Mouse (Mus musculus) kidney, postnatal 14 days (tissue): ENCODE results near the gene Pnmal2.

ENCODE experiments used
- DNase-seq: peaks from one replicate; pipeline ENCODE4 v3.0.0; 2022; ENCODE audit warnings: mixed read lengths

Gene Pnmal2

DNA sequence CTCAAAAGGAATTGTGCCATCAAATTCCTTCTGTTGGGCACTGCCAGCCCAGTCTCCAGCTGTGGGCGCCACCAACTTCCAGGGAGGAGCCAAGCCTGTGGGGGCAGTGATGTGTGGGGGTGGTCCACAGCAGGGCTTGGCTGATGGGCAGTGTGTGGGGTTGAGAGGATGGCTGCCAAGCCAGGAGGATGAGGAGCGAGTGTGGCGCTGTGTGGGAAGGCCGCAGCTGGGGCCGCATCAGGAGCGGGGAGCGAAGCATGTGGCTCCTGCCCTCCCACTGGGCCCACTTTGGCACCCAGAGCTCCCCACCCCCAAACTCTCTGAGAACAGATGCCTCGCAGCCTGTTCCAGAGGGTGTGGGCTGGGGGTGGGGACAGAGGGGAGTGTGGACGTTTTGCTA lies 26.5 kb upstream of the Pnmal2 start:
- no peak for DNase-seq

DNA sequence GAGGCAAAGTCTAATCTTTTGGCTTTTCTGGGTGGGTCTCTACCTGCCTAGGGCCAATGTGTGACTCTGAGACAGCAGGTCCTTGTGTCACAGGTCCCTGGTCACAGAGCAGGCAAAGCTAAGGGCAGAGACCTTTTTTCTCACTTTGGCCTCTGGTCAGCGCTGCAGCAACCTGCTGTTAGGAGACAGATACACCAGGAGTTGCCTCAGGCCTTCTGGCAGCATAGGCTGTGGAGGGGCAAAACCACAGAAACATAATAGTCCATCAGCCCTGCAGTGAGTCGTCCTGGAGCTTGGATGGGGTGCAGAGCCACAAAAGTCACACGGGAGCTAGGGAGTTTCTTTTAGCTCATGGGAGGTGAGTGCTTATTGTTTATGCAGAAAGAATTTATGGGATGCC lies 25.8 kb upstream of the Pnmal2 start:
- DNase-seq, result no peak

DNA sequence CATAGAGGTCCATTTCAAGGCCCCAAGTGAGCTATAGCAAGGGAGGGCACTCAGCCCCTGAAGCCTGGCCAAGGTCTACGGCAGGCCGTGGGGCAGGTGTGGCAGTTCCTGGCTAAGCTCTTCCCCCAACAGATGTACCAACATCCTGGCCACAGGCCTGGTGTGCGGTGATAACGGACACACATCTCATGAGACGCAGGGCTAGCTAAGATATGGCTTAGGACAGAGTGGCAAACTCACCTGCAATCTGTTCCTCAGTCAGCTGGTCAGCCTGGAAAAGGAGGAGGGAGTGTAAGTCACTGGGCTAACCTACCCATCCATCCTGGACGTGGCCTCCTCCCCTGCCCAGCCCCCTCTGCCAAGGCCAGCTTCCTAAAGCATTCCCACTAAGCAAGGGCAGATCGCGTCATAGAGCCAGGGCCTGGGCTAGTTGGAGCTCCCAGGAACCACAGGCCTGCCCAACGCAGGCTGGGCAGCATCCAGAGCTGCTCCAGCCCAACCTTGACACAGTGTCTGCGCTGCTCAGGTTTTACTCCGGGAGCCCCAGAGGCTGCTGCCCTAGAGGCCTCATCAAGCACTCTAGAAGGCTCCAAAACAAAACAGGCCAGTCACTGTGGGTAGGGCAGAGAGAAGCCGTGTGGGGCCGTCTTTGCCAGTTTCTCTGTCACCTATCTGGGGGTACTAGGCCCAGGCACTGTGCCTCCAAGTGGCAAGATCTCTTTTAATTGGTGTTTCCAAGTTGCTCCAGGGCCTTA lies 24.9 kb upstream of the Pnmal2 start:
- DNase-seq, result no peak

DNA sequence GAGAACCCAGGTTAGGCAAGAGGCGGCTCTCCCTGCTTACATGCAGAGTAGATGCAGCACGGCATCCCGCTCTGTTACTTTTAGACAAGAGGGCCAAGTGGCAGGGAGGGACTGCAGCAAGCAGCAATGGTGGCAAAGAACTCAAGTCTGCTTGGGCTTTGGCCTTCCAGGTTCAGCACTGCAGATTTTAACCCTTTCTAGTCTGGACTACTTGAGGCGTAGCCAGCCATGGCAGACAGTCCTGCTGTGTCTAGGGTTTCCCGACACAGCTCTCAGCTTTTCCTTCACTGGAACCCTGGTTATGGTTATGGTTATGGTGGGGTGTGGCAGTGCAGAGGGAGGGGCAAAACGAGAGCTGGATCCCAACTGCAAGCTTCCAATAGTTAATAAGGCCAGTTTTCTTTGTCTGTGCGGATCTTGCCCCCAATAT lies 24.3 kb upstream of the Pnmal2 start:
- no peak for DNase-seq

DNA sequence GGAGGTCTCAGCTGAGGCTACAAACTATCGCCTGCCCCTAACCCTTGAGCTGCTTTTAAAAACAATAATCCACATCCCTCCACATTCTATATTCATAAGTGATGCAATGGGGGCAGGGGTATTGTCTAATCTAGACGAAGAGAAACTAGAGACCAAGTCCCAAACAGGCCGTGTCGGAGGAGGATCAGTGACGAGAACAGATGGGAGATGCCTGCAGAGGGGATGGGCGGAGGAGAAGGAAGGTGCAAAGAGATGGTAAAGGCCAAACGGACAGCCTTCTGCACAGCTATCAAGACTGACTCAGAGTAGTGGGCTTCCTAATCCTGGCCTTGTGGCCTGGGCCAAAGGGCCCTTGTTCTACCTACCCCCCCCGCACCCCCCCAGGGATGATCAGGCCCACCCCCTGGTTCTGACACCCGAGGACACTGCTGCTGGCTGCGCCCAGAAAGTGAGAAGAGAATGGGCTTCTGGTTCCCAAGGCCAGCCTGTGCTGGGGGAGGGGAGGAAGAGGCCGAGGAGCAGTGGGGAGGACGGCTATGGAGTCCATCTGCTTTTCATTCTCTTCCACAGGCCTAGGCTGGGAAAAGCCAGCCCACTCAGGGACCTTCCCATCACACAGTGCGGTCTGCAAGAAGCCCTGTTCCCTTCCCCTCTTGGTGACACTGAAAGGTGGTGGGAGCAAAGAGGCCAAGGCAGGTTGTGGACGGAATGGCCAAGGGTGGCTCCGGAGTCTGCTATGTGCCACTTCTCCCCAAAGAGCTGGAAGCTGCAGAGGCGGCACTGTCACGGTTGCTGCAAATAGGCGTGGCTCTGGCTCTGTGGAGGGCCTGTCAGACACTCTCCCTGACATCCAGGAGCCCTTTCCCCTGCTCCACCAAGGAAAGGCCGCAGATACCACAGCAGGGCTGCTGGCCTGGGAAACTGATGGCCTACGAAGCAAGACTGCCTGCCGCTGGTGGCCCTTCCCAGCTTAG lies 23.4 kb upstream of the Pnmal2 start:
- no peak for DNase-seq

DNA sequence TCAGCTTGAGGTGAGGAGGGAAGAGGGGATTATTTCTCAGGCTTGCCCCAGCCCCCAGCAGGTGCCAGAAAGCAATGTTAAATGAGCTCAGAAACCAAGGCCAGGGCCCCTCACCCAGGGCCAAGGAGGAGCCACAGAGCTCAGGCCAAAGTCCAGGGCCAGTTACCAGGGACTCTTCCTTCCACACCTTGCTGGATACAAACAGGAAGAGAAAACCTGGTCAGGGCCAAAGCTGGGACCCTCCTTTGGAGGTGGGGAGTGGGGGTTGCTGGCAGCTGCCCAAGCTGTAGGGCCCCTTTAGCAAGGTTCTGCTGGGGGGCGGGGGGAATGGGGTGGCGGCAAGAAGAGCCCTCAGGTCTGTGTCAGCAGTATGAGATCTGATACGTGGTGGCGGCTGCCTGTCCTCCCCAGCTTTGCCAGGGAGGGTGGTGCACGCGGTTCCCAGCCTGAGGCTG lies 22.6 kb upstream of the Pnmal2 start:
- peak; percentile 56 for DNase-seq

DNA sequence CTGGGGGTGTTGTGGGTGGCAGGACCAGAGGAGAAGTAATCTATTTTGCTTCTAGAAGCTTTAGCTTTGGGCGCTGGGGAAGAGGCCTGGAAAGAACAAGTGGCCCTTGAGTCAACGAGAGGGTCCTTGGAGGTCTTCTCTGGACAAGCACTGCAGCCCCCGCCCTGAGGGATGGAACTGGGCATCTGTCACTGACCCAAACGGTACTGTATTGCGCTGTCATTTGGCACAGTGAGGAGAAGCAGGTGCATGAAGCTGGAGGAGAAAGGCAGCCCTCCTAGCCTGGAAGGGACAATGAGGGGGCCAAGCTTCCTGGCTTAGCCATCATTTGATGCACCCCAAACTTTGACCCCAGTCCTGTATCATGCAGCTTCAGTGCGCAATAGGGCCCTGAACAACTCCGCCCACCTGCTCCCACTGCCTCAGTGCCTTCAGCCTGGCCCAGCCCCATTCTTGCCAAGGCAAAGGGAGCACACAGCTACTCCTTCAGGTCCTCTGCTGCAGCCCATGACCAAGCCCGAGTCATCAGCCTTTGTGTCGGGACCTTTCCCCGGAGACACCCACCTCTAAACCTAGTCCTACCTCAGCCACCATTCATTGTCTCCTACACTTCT lies 22.0 kb upstream of the Pnmal2 start:
- DNase-seq, result peak; percentile 55

DNA sequence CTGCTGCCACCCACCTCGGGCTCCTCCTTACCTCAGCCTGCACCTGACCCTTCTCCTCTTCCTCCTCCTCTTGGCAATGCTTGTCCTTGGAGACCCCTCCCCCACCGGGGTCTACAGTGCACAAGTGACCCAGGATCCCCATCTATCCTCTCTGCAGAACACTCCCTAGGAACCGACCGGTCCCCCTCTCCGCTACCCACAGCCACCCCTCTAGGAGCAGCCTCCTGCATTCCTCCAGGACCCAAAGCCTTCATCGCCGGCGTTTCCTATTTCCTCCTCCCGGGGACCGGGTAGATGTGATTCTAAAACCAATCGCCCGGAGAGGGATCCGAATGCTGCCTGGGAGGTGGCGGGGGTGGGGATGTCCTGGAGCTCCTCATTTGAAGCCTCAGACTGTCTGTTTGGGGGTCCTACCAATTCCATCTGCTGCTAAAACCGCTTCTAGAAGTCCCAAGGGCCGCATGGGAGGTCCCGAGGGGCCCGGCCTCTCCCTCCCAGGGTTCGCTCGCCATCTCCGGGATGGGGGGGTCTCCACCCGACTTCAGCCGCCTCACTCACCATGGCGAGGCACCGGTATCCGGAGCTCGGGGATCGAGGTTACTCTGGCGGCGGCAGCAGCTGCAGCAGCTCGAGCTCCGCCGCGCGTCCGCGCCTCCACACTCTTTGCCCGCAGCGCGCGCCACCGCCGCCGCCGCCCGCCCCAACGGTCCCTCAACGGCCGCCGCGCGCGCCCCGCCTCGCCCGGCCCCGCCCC lies 21.0 kb upstream of the Pnmal2 start:
- no peak for DNase-seq

DNA sequence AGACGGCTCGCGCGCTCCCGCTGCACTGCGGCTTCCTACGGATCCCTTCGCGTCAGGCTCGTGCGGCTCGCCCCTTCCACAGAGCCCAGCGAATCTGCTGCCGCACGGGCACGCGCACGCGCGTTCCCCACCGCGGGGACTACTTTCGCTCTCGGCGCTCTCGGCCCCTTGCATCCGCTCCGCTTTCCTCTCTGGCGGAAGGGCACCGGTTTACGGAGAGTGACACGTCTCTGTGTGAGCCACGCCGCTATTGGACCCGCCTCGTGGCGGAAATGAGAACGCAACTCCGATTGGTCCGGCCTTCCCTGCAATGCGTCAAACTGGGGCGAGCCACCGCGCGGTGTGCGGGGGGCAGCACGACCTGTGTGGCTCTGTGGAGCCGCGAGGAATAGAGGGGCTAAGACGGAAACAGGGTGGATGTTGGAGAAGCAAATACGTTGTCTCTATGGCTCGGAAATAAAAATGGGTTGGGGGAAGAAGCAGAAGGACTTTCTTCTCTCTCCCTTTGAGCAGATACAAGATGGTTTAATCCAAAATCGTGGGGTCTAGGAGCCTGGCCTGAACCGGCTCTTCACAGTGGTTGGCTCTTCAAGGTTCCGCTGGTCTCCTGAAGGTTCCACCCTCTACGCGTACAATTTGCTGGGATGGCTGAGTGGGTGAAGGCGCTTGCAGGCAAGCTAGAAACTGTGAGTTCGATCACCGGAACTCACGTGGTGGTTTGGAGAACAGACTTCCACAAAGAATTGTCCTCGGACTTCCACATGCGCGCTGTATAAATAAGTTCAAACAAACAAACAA lies 20.2 kb upstream of the Pnmal2 start, which contains the start of gene Calm3:
Gene Calm3 (minus strand): TSS at position 78 of the 798 bp plus-strand sequence.
- DNase-seq, result peak; percentile 100

DNA sequence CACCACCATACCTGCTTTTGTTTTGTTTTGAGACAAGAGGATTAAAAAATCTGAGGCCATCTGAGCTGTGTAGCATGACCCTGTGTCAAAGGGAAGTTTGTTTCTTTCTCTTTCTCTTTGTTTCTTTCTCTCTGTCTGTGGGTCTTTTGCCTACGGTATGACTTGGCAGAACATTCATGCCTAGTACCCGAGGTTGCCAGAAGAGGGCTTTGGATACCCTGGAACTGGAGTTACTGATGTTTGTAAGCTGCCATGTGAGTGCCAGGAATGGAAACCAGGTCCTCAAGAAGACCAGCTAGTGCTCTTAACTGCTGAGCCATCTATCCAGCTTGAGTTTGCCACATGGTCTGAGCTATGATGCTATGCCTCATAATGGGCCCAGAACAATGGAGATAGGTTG lies 16.1 kb upstream of the Pnmal2 start:
- no peak for DNase-seq

DNA sequence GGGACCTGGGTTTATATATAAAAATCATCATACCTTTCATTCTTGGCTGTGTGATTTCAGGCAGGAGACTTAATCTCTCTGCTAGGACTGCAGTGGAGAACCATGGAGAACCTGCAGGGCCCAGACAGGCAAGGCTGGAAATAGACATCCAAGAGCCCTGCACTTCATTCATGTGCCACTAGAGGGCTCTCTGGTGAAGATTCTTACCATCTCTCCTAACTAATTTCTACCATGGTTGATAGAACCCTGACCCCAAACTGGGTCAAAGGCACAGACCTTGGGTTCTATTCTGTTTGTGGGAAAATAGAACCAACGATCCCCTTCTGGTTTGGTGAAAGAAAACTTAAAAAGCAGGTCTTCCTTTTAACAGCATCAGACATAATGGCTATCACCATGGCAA lies 13.6 kb upstream of the Pnmal2 start:
- DNase-seq, result peak; percentile 80

DNA sequence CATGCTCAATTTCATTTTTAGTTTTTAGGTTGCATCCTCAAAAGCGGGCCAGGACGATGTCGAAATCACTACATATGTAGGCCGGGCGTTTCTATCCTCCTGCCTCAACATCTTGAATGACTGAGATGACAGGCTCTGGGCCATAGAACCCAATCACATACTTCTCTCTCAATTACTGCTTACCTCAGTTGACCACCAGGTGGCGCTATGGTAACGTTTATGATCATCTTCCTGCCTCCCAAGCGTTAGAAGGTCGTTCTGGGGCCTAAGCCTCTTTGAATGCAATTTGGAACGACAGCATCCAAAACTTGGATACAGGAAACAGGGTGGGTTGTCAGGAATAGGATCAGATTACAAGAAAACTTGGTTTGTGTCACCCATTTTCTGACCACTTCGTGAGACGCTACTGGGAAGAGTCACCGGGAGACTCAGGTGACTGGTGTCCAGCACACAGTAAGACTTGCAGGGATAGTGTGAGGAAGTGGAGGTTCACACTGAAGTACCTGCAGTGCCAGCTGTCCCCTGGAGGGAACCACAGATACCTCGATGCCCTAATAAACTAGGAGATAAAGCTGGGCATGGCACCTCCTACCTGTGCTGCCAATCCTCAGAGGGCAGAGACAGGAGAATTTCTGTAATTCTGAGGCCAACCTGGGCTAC lies 12.4 kb upstream of the Pnmal2 start:
- peak; percentile 88 for DNase-seq

DNA sequence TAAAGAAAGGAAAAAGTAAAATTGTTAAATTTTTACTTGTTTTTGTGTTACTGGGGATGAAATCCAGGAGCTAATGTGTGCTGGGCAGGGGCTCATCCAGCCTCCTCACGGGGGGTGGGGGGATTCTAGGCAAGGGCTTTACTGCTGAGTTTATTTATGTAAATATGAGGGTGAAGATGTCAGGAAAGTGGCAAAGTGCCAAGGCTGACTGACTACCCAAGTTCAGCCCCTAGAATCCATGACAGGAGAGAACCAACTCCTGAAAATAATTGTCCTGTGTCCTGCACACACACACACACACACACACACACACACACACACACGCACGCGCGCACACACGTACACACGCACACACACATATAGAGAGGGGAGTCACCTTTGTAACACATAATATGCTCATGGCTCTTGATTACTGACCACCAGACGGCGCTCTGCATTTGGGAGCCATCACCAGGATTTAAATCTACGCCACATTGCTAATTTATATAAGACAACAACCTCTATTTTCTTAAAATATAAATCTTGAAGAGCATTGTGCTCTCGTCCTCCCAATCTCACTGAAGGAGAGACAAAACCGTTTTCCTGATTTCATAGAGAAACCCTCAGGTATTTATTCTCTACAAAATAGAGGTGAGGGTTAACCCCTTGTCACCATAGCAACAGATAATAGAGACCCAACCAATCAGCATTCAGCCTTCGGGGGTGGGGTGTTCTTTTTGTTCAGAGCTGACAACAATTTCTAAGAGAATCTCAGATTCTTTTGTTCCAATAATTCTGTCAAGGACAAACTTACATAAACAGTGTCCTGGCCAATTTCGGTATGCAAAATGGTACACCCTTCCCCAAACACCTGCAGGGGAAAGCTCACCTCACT lies 11.5 kb upstream of the Pnmal2 start:
- DNase-seq, result peak; percentile 71

DNA sequence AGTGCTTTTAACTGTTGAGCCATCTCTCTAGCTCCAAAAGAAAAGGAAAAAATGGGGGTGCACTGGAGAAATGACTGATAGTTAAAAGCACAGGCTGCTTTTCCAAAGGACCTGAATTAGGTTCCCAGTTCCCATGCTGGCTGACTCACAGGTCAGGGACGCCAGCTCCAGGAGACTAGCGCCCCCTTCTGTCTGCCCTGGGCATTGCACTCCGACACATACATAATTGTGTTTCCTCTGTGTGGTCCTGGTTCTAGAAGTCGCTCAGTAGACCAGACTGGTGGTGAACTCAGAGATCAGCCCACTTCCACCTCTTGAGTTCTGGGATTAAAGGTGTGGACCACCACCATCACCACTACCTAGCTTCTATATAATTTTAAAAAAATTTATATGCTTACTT lies 7.2 kb upstream of the Pnmal2 start:
- no peak for DNase-seq

DNA sequence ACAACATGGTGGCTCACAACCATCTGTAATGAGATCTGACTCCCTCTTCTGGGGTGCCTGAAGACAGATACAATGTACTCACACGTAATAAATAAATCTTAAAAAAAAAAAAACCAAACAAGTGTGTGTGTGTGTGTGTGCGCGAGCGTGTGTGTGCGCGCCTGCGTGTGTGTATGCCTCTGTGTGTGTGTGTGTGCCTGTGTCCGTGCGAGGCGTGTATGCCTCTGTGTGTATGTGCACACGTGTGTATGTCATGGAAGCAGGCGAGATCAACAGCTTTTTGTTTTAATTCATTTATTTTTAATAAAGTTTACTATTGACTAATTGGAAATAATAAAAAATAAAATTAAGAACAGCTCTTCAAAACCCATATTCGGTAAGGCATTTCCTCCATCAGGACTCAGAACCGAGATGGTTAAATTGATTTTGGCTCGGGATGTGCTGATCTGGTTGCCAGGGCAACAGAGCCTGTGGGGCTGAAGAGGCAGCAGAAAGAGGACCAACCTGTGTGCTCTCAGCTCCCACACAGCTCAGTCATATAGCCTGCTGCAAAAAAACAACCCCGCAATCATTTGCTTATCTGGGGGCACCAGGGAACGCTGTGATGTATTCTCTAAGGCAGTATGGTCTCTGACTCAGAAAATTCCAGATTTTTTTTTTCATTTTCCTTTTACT lies 6.2 kb upstream of the Pnmal2 start:
- no peak for DNase-seq

DNA sequence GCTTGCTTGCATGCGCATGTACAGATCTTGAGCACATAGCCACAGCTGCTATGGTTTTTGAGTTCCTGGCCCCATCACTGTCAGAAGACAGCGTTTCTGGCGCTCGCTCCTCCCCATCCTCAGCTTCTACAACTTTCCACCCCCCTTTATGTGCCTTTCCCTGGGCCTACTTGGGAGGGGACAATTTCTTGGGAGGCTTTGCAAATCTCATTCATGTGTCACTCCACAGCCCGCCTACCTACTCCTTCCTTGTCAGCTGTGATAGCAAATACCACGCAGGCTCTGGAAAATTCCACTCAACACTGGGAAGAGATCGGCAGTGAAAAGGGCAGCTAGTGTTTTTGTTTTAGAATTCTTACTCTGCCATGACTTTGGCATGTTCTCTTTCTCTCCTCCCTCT lies 4.2 kb upstream of the Pnmal2 start:
- DNase-seq, result peak; percentile 62

DNA sequence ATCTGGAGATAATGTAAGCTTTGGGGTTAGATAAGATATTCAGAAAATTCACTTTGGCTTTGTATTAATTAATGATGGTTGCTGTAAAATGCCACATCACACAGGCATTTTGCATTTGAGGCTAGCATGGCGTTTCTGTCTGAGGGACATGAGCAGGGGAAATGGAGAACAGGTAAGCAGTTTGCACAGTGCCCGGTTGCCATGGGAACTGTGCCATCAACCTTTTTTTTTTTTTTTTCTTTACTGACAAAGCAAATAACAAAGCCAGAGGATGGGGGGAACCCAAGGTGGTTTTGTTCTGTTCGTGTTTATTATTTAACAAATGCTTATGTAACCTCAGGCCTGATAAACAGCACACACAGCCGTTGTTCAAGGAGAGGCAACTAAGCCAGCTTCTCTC lies 1.6 kb upstream of the Pnmal2 start:
- no peak for DNase-seq

DNA sequence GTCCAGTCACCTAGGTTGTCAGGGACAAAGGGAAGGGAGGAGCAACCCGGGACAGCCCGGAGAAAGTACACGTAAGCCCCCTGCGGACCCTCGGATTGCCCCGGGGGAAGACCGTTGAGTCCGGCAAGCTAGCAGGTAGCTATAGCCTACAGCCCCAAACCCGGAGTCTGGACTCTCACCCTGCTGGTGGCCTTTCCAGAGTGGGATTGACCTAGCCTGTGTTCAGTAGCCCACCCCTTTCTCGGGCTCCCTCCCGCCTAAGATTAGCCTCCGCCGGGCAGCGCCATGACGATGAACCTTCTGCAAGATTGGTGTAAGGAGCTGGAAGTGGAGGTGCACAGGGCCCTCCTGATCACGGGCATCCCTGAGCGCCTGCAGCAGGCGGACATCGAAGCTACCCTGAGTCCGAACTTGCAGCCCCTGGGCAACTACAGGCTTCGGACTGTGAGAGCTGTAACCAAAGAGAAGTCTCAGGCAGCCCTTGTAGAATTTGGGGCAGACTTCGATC lies 380 bp downstream of the Pnmal2 start:
- DNase-seq, result no peak

DNA sequence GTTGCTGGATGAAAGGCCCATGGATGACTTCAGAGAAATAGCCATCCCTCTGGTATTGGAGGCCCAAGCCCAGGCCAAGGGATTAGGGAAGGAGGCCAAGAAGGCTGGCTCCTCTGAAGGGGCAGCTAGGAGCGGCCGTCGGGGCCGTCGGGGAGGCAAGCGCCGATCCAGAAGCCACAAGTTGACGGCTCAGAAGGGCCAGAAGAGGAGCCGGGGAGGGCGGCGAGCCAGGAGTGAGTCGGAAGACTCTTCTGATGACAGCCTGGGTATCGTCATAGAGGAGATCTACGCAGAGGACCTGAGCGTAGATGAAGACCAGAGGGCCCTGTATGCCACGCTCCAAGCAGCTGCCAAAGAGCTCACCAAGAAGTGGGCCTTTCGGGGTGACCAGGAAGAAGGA lies 937 bp downstream of the Pnmal2 start:
- DNase-seq, result no peak
